In genomic region chr4:141257440-141257839, GRCm38 (mm10) we compare ENCODE assay signal across 14 mouse cellular contexts. TPM values are rescaled to one million over a fixed set of nuclear protein-coding genes. Genes with fewer than 3 reads are reported as not detected.
DNase-seq lines count a peak whose midpoint lies in the region; ATAC-seq and TF ChIP-seq lines count a peak whose summit lies in the region.
"Had no signal": no experiment of that assay in that cellular context is flagged by ENCODE, and none has a peak within 500 bp of the region (broad histone marks: within the 10 kb centered on the region; RNA-seq: fewer than 3 reads in every experiment).

No protein-coding gene starts in this region.

- H3K36me3 ChIP-seq in lung, embryonic 14.5 days (ENCODE audit: insufficient read depth): peaks cover 11% of the 10 kb centered on the region; the same call in 1 of the 2 replicates
- H3K36me3 ChIP-seq in embryonic facial prominence, embryonic 10.5 days (replicated peaks): peaks cover 12% of the 10 kb centered on the region
- no peaks in the 10 kb centered on the region for H3K36me3 ChIP-seq in hindbrain, embryonic 11.5 days (ENCODE audit: control insufficient read depth, insufficient read depth, low read length)
- H3K36me3 ChIP-seq: neural tube, embryonic 12.5 days had no signal

- no peak overlapping the region for H3K27ac ChIP-seq in lung, embryonic 14.5 days (ENCODE audit: low read depth)
- H3K27ac ChIP-seq in embryonic facial prominence, embryonic 10.5 days (replicated peaks): no peak overlapping the region
- H3K27ac ChIP-seq in hindbrain, embryonic 11.5 days (ENCODE audit: low read depth, low read length): no peak overlapping the region
- H3K27ac ChIP-seq: macrophage; neural tube, embryonic 12.5 days had no signal

- 70% methylated on average over 5 of the region's 5 CpGs for whole genome bisulfite sequencing in lung, embryonic 14.5 days
- 66% methylated on average over 5 of the region's 5 CpGs for WGBS in embryonic facial prominence, embryonic 10.5 days
- WGBS in hindbrain, embryonic 11.5 days: 69% methylated on average over 5 of the region's 5 CpGs

- DNase-seq in embryo, embryonic 10.5 days (ENCODE audit: low spot score): peak; percentile 34
- no peak for DNase-seq in embryo, embryonic 10 days (ENCODE audit: low spot score)
- DNase-seq in lung, embryonic 14.5 days: no peak
- no peak for DNase-seq in lung, postnatal 36 days
- peak; percentile 11 for DNase-seq in MEL-GATA-1-ER (ENCODE audit: extremely low read depth, low read depth)
- DNase-seq in naive thymus-derived CD4-positive, alpha-beta T cell, adult 2 months (ENCODE audit: low read depth): peak; percentile 55
- no peak for DNase-seq in embryonic facial prominence, embryonic 10.5 days (ENCODE audit: low spot score)
- no peak for DNase-seq in hindbrain, embryonic 11.5 days (ENCODE audit: low spot score)
- DNase-seq: adrenal gland, adult 8-10 months; cerebellum, adult 9-10 months; heart, postnatal 36 days; kidney, postnatal 10 days had no signal

- H3K9ac ChIP-seq in lung, embryonic 14.5 days: no peak overlapping the region
- H3K9ac ChIP-seq in hindbrain, embryonic 11.5 days (ENCODE audit: low read depth, low read length): no peak overlapping the region
- H3K9ac ChIP-seq: neural tube, embryonic 12.5 days had no signal

- no peak overlapping the region for H3K4me3 ChIP-seq in lung, embryonic 14.5 days (ENCODE audit: low read depth, low read length)
- H3K4me3 ChIP-seq in embryonic facial prominence, embryonic 10.5 days: no peak overlapping the region
- no peak overlapping the region for H3K4me3 ChIP-seq in hindbrain, embryonic 11.5 days (ENCODE audit: low read depth, low read length)
- H3K4me3 ChIP-seq: neural tube, embryonic 12.5 days had no signal

- H3K4me2 ChIP-seq in lung, embryonic 14.5 days: no peak overlapping the region
- no peak overlapping the region for H3K4me2 ChIP-seq in hindbrain, embryonic 11.5 days (replicated peaks; ENCODE audit: low read depth, low read length)
- H3K4me2 ChIP-seq: neural tube, embryonic 12.5 days had no signal

- TF ChIP-seq CTCF in lung, embryonic 14.5 days (IDR thresholded peaks at IDR 0.05; ENCODE audit: low read depth): peak; percentile 74

- H3K27me3 ChIP-seq in lung, embryonic 14.5 days (ENCODE audit: insufficient read depth, low read length): no peaks in the 10 kb centered on the region
- H3K27me3 ChIP-seq in embryonic facial prominence, embryonic 10.5 days (replicated peaks; ENCODE audit: low read depth, poor library complexity, severe bottlenecking): no peaks in the 10 kb centered on the region
- H3K27me3 ChIP-seq in hindbrain, embryonic 11.5 days (ENCODE audit: control insufficient read depth, insufficient read depth, low read length): no peaks in the 10 kb centered on the region
- H3K27me3 ChIP-seq: neural tube, embryonic 12.5 days had no signal

- ATAC-seq in lung, embryonic 14.5 days (ENCODE audit: insufficient read depth): no peak
- no peak for ATAC-seq in hindbrain, embryonic 11.5 days (ENCODE audit: low FRiP score)

- no peaks in the 10 kb centered on the region for H3K9me3 ChIP-seq in lung, embryonic 14.5 days (ENCODE audit: low read depth, low read length)
- peaks cover 9% of the 10 kb centered on the region; the same call in 1 of the 2 replicates for H3K9me3 ChIP-seq in embryonic facial prominence, embryonic 10.5 days
- H3K9me3 ChIP-seq in hindbrain, embryonic 11.5 days (ENCODE audit: control insufficient read depth, low read length): no peaks in the 10 kb centered on the region
- H3K9me3 ChIP-seq: neural tube, embryonic 12.5 days had no signal

- no peaks in the 10 kb centered on the region; the same call in 1 of the 2 replicates for H3K4me1 ChIP-seq in lung, embryonic 14.5 days (ENCODE audit: insufficient read depth)
- H3K4me1 ChIP-seq in embryonic facial prominence, embryonic 10.5 days: peaks cover 3% of the 10 kb centered on the region; the same call in 1 of the 2 replicates
- H3K4me1 ChIP-seq in hindbrain, embryonic 11.5 days (replicated peaks; ENCODE audit: control insufficient read depth, insufficient read depth, low read length): no peaks in the 10 kb centered on the region

RNA-seq across cellular contexts. Expression of gene Arhgef19, which starts 18.1 kb away (rescaled TPM):
- polyA plus RNA-seq in lung, embryonic 14.5 days (2014; fragmentation: Nextera tagmentation; extraction: Ambion mirVana): 20.1 and 21.1 TPM in 2 replicates
- 6.1 and 8.7 TPM in 2 replicates for polyA plus RNA-seq in embryonic facial prominence, embryonic 10.5 days (2016; fragmentation: Nextera tagmentation; extraction: Ambion mirVana)
- 2.1 and 3.1 TPM in 2 replicates for polyA plus RNA-seq in hindbrain, embryonic 11.5 days (2014; fragmentation: Nextera tagmentation; extraction: Ambion mirVana)
- polyA plus RNA-seq: macrophage had no signal

RNA-seq across cellular contexts. Expression of gene Epha2, which starts 43.6 kb away (rescaled TPM):
- 6.9 and 7.6 TPM in 2 replicates for polyA plus RNA-seq in lung, embryonic 14.5 days (2014; fragmentation: Nextera tagmentation; extraction: Ambion mirVana)
- polyA plus RNA-seq in embryonic facial prominence, embryonic 10.5 days (2016; fragmentation: Nextera tagmentation; extraction: Ambion mirVana): 2.4 and 3.0 TPM in 2 replicates
- polyA plus RNA-seq in hindbrain, embryonic 11.5 days (2014; fragmentation: Nextera tagmentation; extraction: Ambion mirVana): 0.82 and 1.1 TPM in 2 replicates

RNA-seq across cellular contexts. Expression of gene Rsg1, which starts 43.7 kb away (rescaled TPM):
- 5.3 and 6.3 TPM in 2 replicates for polyA plus RNA-seq in lung, embryonic 14.5 days (2014; fragmentation: Nextera tagmentation; extraction: Ambion mirVana)
- 8.4 and 8.5 TPM in 2 replicates for polyA plus RNA-seq in embryonic facial prominence, embryonic 10.5 days (2016; fragmentation: Nextera tagmentation; extraction: Ambion mirVana)
- polyA plus RNA-seq in hindbrain, embryonic 11.5 days (2014; fragmentation: Nextera tagmentation; extraction: Ambion mirVana): 6.3 and 6.8 TPM in 2 replicates
- polyA plus RNA-seq: macrophage had no signal

Comparison
In these comparisons a context has a peak if more than half of its experiments do, and no peak if none do; other contexts are left out.
1. DNase-seq: peak in embryo, embryonic 10.5 days (single experiment), MEL-GATA-1-ER (single experiment) and naive thymus-derived CD4-positive, alpha-beta T cell, adult 2 months (single experiment); none in embryo, embryonic 10 days (single experiment), lung, embryonic 14.5 days (single experiment), lung, postnatal 36 days (single experiment), embryonic facial prominence, embryonic 10.5 days (single experiment) and hindbrain, embryonic 11.5 days (single experiment).